Mouse (Mus musculus) bone marrow, adult 2 months (tissue): Measurements from ENCODE around the gene Gatad1.
A peak's percentile ranks its signal among the peaks of the same experiment; 100 is the strongest.

Experiments
- CTCF ChIP-seq: fragments of 200-500 bp; IDR thresholded peaks from 2 replicates; pipeline ENCODE4 v1.5.1; 2011; ENCODE audit warnings: low read length, control low read depth; ENCODE audit not compliant: control insufficient read depth, insufficient read depth
- POLR2A ChIP-seq: fragments of 200-500 bp; IDR thresholded peaks from 2 replicates; pipeline ENCODE4 v1.6.1; 2011; ENCODE audit warnings: low read depth, mild to moderate bottlenecking, control low read depth, low read length, borderline replicate concordance; ENCODE audit not compliant: control insufficient read depth

DNA sequence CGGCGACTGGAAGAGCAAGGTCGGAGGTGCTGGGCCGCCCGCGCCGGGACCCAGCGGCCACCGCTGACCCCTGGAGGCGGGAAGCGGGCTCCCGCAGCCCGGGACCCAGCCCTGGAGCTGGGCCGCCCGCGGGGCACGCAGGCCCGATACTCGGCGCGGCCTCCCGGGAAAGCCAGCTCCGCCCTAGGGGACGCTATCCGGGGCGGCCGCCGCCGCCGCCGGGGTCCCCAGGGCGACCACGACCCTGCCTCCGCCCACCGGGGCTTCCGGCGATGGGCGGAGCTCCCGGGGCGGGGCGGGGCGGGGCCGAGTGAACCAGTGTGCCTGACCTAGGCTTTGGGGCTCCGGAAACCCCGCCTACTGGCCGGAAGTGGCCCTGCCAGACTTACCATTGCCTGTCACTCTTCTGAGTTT is 9.3 kb downstream of the Gatad1 start:
- TF ChIP-seq POLR2A (peak; percentile 38; the same call in 1 of the 2 replicates), CTCF (peak; percentile 15; the same call in 1 of the 2 replicates)
